Mouse (Mus musculus): Measurements from ENCODE around the gene Bank1. TPM values are rescaled to one million over a fixed set of nuclear protein-coding genes. Genes with fewer than 3 reads are reported as not detected.

The Bank1 gene
- total RNA-seq, 2 experiments from 2014 or later: 0.72 to 1.2 TPM

DNA sequence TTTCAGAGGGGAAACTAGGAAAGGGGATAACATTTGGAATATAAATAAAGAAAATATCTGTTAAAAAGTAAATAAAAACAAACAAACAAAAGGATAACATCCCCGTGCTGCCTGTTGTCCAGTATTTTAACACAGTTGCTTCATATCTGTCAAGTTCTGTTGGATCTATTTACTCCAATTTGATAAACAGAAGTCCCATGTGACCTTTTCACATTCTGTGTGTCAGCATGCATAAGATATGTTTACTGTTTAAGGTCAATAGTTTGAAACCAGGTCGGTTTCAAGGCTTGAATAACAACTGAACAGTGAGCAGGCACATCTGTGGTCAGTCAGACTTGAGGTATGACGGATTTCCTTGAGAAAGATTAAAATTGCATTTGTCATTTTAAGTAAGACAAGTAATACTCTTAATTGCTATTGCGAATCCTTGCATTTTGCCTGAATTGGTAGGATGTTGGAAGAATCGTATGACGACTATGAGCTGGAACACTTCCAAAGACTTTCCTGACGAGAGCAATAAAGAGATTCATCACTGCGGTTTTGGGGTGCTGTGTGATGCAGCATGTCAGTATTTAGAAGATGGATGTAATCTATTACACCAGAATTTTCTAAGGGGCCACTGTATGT is 60.8 kb downstream of the Bank1 start:
- intact Hi-C loops (cut with DNase I): no loop called here
- no peak for DNase-seq (ENCODE audit: low spot score in 2 of 2)

DNA sequence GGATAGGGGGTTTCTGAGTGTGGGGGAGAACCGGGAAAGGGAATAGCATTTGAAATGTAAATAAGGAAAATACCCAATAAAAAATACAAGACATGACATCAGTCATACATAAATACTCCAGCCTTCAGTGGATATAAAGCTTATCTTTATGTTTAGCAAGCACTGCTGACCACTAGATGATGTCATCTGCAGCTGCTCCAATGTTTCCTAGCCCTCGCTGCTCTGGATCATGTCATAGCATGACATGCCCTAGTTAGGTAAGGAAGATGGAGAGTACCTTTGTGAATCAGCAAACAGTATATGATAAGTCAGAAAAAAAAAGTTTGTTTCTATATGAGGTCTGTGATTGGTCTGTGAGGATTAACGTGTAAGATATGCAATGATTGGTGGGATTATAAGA is 68.1 kb downstream of the Bank1 start:
- no peak for DNase-seq (ENCODE audit: low spot score in 2 of 2)
- intact Hi-C loops (cut with DNase I): no loop called here

DNA sequence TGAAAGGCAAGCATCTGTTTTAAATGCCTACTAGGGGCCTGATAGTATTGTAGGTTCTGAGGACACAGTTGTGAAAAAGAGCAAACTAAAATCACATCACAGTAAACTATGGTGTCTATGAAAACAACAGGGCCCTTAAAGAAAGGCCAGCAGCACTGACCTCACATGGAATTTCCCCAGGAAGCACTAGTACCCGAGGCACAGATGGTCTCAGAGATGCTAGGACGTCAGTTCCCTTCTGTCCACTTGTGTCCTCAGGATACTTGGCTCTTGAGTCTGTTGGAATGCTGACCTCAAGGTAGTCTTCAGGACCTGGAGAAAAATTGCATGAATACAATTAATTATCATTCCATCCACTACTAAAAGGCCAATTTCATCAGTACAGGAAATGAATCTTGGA is 71.2 kb downstream of the Bank1 start:
- intact Hi-C loops (cut with DNase I): no loop called here
- DNase-seq (ENCODE audit: low spot score in 2 of 2): no peak

DNA sequence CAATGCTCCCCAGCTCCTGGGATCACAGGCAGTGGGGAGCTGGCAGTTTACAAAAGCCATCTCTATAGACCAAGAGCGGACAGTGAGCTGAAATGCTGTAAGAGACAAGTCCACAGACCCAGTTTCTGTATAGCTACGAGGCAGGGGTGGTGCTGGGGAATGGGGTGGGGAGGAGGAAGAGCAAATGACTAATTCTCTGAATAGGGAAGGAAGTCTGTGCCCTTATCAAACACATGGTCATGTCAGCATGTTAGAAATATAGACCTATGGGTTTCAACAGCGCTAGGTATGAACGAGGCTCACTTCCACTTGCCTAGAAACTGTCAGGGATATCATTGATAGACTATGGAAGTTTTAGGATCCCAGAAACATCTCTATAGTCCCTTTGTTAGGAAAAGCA is 73.0 kb downstream of the Bank1 start:
- intact Hi-C loops (cut with DNase I): no loop called here

DNA sequence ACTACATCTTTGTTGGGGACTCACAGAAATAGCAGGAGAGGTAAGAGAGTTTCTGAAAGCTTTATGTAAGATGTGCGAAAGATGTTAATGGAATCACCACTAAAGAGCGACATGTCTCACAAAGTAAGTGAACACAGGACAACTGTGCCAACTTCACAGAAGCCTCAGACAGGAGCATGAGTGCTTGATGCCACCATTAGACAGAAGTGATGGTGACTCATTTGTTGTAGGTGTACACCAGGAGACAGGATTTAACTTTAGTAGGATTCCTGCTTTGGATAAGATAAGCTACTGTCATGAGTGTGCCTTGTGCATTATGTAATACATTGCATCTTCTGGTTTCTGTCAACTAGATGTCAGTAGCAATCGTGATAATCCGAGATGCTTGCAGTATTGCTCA is 74.3 kb downstream of the Bank1 start:
- DNase-seq (ENCODE audit: low spot score in 2 of 2): no peak

More for the DNA sequence above, 73.0 kb downstream of the Bank1 start:
- no peak for DNase-seq (ENCODE audit: low spot score in 2 of 2)

DNA sequence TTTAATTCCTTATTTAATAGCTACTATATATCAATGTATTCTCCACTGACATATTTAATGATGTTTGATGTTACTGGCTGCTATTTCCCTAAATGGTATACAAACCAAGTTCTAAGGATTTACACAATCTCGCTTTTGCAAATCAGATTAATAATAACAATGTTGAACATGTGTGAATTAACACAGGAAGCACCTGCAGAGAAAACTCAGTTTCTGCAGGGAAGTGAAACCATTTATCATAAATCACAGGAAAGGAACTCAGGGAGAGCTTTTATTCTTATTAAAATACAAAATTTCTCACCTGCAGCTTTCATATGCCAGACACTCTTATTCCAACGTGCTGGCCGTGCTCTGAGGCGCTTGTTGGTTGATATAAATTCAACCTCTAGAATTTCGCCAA is 78.5 kb downstream of the Bank1 start:
- intact Hi-C loops (cut with DNase I): no loop called here
- no peak for DNase-seq (ENCODE audit: low spot score in 2 of 2)

More for the DNA sequence above, 74.3 kb downstream of the Bank1 start:
- intact Hi-C loops (cut with DNase I): no loop called here

DNA sequence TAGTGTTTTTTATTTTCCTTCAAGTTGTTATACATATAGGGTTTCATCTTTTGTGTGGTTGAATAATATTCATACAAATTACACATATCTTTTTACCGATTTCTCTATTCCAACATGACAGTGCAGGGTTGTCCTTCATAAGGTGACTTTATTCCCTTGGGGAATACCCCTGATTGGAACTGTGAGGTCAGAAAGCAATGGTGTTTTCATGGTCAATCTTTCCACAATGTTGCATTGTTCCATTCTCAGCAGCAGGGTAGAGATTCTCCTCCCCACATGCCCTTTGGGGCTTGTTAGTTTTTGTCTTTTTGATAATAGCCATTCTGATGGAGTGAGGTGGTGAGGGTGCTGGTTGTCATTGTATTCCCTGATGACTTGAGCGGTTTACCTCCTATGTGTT is 80.9 kb downstream of the Bank1 start:
- intact Hi-C loops (cut with DNase I): no loop called here
- DNase-seq (ENCODE audit: low spot score in 2 of 2): no peak

DNA sequence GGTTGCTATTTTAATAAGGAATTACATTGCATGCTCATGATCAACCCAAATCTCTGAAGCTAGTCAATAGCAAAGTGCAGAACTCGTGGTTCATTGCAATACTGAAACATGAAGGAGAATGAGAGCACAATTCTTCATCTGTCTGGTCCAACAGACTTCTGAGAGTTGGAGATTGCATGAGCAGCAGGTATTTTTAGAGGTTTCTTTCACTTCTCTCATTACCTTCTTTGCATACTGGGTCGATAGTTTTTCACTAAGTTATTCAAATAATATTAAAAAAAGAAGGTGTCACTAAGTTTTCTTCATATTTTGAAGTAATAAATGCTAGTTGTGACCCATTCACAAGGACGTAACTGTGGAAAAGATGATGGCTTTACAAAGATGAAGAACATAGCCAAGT is 87.1 kb downstream of the Bank1 start:
- DNase-seq (ENCODE audit: low spot score in 2 of 2): no peak
- intact Hi-C loops (cut with DNase I): no loop called here

DNA sequence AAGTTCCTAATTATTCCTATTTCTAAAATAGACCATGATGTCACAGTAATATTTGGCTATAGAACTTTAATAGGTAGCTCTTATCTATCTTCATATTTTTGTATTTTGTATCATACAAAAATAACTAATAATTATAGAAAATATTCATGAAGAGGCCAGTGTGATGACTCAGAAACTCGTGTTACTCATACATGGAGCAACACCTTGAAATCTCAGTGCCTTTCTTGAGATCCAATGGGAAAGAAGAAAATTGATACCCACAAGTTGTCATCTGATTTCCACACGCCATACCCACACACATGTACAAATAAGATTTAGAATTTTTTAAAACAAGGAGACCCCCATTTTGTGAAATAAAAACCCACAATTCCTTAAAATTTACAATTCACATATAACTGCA is 92.4 kb downstream of the Bank1 start:
- intact Hi-C loops (cut with DNase I): no loop called here
- no peak for DNase-seq (ENCODE audit: low spot score in 2 of 2)

DNA sequence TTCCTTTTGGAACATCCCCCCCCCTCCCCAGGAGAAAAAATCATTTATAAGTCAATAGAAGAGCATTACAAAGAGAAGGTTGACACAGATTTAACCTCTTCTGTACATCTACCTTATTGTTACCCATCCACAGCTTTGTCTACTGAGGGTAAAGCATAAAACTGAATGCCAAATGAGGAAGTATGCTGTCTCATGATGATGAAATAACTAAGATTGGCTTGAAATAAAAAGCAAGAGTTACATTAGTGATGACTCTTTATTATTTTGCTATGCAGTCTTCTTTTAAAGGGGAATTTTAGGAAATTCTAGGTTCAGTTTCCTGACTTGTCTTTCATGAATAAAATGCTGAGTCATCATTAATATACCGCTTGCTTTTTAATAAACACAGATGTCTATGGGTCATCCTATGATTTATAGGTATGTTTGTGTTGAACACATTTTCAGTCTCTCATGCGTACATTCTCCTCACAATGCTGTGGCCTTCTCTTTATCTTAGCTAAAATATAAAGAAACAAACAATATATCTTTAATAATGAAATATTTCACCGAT is 95.2 kb downstream of the Bank1 start:
- intact Hi-C loops (cut with DNase I): no loop called here
- no peak for DNase-seq (ENCODE audit: low spot score in 2 of 2)

DNA sequence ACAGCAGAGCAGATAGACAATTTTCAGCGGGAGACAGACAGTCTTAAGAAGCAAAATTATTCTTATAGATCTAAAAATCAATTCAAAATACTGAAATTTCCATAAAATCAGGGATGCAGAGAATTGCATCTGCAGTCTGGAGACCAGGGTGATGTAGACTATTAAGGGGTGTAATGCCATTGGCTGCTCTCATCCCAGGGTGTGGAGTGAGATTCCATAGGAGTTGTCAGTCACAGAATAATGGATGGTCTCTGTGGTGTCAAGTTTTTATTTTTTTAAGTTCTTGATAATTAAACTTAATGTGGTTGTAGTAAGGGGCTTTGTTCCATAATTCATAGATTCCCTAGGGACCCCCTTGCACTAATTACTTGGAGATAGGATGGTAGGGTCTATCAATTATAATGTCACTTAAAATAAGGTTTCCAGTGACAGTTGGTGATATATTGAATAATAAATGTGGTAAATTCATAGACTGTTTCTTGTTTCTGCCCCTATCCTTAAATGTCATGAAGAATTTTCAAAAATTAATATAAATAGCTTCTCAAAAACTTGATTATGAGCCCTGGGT is 136.1 kb downstream of the Bank1 start:
- DNase-seq (ENCODE audit: low spot score in 2 of 2): no peak
- intact Hi-C loops (cut with DNase I): no loop called here

DNA sequence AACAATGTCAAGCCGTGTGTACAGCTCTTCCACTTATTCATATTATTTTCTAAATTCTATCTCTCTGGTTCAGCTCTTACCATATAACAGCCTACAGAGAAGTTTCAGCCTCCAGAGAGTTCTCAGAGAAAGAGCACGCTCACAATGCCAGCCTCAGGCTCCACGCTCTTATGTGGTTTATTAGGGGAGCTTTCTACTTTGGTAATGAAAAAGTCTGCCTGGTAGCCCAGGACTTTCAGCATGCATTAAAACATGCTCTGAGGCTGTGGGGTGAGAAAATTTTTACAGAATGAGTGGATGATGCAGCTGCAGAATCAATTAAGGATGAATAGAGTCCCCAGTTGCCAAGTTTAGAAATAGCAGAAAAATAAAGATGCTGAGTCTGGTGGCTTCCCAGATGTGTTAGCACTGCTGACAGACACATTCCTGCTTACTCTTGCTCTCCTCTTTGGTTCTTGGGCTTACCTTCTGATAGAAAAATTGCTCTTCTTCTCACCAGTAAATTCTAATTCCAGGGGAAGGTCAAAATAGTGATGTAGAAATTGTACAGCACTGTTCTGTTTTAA is 139.2 kb downstream of the Bank1 start:
- intact Hi-C loops (cut with DNase I): no loop called here
- no peak for DNase-seq (ENCODE audit: low spot score in 2 of 2)

DNA sequence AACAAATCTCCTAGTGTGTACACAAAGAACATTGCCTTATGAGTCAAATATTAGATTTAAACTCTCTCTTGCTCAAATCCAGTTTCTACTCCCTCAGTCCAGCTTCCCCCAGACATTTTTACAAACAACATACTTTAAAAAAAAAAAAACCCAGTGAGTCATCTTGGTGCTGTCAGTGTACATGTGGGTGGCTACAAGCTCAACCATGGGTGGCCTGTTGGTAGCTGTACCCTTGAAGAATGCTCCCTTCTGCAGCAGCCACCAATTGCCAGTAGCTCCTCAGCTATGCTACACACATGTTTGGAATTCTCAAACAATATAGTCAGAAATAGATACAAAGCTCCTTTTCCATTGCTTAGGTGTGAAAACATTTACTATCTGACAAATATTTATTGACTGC is 154.2 kb downstream of the Bank1 start:
- DNase-seq (ENCODE audit: low spot score in 2 of 2): no peak
- intact Hi-C loops (cut with DNase I): no loop called here

DNA sequence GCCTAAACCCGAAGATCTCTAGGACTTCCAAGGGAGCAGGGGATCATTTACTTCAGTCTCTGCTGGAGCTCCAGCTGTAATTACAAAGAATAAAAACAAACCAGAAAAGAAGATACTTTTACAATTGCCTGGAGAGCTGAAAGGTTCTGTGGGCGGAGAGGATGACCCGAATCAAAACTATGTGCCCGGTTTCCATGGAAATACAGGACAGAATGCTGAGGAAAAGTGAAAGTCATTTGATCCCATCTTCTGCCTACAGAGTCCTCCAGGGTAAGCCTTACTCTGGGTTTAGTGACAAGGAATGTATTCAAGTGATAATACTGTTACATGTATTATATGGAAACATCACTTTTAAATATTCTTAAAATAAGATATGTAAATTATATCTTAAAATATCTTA is 157.8 kb downstream of the Bank1 start:
- intact Hi-C loops (cut with DNase I): no loop called here
- no peak for DNase-seq (ENCODE audit: low spot score in 2 of 2)

DNA sequence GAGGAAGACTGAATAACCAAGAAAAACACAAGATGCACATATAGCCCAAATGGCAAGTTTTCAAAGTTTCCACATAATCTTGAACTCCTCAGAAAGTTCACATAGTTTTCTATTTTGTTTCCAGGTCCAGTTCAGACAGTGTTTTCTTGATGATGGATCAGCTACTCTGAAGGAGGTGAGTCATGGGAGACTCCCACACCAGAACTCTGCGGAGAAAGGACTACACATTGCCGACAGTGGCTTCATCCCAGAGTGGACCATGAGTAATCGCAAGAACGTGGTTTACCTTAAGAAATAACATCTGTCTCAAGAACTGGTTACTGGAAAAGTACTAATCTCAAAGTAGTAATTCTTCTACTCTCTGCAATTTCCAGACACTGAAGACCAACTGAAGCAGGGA is 159.2 kb downstream of the Bank1 start:
- intact Hi-C loops (cut with DNase I): no loop called here
- no peak for DNase-seq (ENCODE audit: low spot score in 2 of 2)

DNA sequence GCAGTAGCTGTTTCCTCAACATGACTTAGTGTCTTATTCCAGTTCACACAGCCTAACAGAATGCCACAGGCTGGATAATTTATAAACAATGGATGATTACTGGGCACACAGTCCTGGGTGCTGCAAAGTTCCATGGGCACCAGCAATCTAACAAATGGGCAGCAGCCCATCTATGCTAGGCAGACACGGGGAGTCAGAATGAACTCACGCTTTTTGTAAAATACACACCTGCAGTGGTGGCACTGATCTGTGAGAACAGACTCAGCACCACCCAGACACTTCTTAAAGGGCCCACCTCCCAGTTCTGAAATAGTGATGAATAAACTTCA is 159.9 kb downstream of the Bank1 start:
- peak in 1 of 2 experiments; percentile 7 for DNase-seq (ENCODE audit: low spot score in 2 of 2)
- intact Hi-C loops (cut with DNase I): no loop called here

DNA sequence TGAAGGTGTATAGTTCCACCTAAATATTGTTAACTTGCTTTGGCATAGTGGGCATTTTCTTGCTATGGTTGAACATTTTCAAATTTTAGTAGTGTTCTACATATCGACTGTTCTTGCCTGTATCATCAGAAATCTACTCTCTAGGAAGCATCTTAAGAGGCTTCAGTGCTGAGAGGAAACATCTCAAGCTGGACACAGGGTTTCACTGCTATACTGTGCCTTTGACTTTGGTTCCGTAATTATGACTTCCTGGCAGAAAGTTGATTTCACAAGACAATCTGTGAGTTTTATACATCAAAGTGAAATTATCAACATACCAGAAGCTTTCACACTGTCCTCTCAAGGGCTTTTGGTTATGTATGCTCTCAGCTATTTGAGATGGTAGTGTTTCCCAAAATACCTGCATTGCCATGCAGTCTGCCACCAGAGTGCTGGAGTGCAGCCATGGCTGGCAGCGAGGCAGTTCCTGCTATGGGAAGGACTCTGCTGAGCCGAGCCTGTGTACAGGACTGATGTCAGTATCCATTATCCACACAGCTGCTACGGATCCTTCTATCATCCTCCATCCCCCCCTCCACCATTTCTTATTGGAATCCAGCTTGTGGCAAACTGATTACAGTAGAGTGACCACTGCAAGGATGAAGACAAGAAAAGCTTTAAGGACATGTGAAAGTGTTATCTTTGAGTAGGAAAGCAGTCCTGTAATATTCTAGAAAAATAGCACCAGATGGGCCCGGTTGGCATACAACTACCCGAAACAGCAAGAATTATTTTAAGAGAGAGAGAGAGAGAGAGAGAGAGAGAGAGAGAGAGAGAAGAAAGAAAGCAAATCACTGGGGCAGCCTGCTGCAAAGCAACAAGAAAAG is 160.5 kb downstream of the Bank1 start:
- intact Hi-C loops (cut with DNase I): no loop called here
- DNase-seq (ENCODE audit: low spot score in 2 of 2): peak; percentile 76 to 80

DNA sequence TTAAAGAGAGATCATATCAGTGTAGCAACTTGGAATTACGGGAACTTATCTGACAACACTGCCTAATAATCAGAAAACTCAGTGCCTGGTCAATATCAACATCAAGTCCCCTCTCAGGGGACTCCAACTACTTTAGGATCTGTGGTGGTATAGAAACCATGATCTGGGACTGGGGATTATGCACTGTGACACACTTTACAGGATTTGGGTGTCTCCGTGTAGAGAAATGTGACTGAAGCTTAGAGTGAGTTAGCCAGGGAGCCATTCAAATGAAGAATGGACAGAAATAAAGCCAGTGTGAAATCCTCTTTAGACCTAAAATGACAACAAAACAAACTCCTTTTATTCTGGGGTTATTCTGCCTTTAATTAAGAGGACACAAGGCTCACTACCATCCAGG is 167.8 kb downstream of the Bank1 start:
- intact Hi-C loops (cut with DNase I): no loop called here
- no peak for DNase-seq (ENCODE audit: low spot score in 2 of 2)

DNA sequence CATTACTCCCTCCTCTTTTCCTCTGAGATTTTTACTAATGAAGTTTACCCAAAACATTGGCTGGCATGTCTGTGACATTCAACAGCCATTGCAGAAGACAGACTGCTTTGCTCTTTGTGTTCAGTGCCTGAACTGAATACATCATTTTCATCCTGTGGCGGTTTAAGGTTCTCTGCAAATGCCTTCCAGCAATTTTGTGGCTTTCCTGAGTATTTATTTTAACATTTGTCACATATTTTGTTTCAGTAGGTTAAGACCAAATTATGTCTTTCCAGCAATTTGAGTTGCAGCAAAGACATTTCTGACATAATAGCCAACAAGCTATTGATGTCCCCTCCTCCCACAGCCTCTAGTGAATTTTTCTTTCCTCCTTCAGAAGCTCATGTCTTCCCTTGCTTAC is 170.3 kb downstream of the Bank1 start:
- intact Hi-C loops (cut with DNase I): no loop called here

DNA sequence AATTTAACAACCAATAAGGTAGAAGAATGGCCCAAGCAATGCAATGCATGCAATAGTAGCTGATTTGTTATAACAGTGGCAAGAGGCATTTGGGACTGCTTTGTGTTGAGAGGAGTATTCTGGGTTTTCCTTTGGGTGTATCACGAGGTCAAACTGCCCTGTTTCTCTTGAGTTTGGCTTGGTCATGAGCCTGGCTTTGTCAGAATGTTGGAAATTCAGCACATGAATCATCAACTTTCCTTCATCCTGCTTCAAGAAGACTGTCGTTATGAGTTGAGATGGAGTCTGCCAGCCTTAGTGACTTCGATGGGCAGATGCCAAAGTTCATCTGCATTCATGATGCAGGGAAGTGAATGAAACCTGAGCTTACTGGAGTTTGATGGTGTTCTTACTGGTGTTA is 175.0 kb downstream of the Bank1 start:
- intact Hi-C loops (cut with DNase I): no loop called here
- no peak for DNase-seq (ENCODE audit: low spot score in 2 of 2)

More for the DNA sequence above, 170.3 kb downstream of the Bank1 start:
- DNase-seq (ENCODE audit: low spot score in 2 of 2): no peak

DNA sequence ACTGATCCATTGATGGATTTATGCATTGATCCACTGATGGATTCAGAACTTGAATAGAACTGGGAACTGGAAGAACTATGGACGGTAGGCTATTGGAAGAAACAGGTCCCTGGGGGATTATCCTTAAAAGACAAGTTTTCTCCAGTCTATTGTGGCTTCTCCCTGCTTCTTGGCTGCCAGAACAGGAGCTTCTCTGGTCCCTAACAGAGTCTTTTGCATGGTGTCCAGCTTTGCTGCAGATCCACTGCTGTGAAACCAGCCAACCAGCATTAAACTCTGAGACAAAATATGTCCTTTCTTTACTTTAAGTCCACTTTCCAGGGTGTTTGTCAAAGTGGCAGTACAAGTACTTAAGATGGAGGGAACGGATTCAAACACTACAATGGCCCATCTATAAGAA is 178.7 kb downstream of the Bank1 start:
- intact Hi-C loops (cut with DNase I): no loop called here

More for the DNA sequence above, 178.7 kb downstream of the Bank1 start:
- DNase-seq (ENCODE audit: low spot score in 2 of 2): no peak
